Mouse (Mus musculus): ENCODE measurements around the gene 6430571L13Rik. TPM values are rescaled to one million over a fixed set of nuclear protein-coding genes. Genes with fewer than 3 reads are reported as not detected.
A peak's percentile ranks its signal among the peaks of the same experiment; 100 is the strongest.
"Not testable (repeated sequence)": the region's sequence is repeated elsewhere in the genome, so short reads cannot be mapped to it uniquely, and the experiment has no call there.

Gene 6430571L13Rik
- polyA plus RNA-seq, 1 experiment from 2014 or later = 0.18 TPM

DNA sequence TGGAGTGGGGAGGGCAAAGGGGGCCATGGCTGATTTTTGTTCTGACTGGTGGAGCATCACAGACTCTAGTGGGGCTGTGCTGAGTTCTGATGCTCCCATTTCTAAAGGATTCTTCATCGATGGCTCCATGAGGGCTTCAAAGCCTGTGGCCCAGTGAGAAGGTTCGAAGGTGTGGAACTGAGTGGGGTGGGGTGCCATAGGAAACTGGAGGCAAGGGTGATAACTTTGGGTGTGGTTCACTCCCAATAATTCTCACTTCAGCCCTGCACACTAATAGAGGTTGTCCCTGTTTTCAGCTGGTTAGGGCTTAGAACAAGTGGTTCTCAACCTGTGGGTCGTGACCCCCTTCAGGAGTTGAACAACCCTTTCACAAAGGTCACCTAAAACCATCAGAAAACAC lies 36.0 kb upstream of the 6430571L13Rik start:
- no peaks in the 10 kb centered on the region for H3K27me3 ChIP-seq (ENCODE audit: control insufficient read depth, insufficient read depth, low read depth, low read length)
- H3K27ac ChIP-seq (ENCODE audit: low read length) = no peak overlapping the region
- H3K9me3 ChIP-seq (replicated peaks; ENCODE audit: control insufficient read depth, low read length) = no peaks in the 10 kb centered on the region
- H3K4me3 ChIP-seq (ENCODE audit: low read depth, low read length) = no peak overlapping the region
- peak; percentile 42 for ATAC-seq (ENCODE audit: low read depth)
- no peak overlapping the region for H3K9ac ChIP-seq (ENCODE audit: low read depth, low read length)
- H3K36me3 ChIP-seq (ENCODE audit: control insufficient read depth, insufficient read depth) = peaks cover 11% of the 10 kb centered on the region
- 47% methylated on average over 3 of the region's 3 CpGs for WGBS (ENCODE audit: insufficient replicate concordance)
- H3K4me2 ChIP-seq (ENCODE audit: low read depth, low read length) = peak overlapping the region; percentile 14; the same call in 1 of the 2 replicates
- H3K4me1 ChIP-seq (ENCODE audit: control insufficient read depth, low read depth, low read length) = peaks cover 55% of the 10 kb centered on the region

DNA sequence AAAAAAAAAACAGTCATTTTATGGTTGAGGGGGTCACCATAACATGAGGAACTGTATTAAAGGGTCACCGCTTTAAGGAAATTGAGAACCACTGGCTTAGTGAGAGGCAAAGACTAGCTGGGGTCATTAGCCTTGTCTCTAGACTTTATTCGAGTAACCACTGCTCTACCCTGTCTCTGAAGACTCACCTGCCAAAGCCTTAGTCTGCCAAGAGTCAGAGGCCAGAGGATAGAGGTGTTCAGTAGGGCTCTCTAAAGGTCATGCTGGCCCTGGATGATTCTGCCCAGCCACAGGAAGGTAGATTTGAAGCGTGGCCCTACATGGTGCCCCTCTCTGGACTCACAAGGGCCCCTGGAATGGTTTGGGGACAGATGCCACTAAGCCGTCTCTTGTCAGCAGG lies 35.4 kb upstream of the 6430571L13Rik start:
- Histone ChIP-seq H3K27ac (ENCODE audit: low read length) (no peak overlapping the region), H3K36me3 (ENCODE audit: control insufficient read depth, insufficient read depth) (peaks cover 11% of the 10 kb centered on the region)

DNA sequence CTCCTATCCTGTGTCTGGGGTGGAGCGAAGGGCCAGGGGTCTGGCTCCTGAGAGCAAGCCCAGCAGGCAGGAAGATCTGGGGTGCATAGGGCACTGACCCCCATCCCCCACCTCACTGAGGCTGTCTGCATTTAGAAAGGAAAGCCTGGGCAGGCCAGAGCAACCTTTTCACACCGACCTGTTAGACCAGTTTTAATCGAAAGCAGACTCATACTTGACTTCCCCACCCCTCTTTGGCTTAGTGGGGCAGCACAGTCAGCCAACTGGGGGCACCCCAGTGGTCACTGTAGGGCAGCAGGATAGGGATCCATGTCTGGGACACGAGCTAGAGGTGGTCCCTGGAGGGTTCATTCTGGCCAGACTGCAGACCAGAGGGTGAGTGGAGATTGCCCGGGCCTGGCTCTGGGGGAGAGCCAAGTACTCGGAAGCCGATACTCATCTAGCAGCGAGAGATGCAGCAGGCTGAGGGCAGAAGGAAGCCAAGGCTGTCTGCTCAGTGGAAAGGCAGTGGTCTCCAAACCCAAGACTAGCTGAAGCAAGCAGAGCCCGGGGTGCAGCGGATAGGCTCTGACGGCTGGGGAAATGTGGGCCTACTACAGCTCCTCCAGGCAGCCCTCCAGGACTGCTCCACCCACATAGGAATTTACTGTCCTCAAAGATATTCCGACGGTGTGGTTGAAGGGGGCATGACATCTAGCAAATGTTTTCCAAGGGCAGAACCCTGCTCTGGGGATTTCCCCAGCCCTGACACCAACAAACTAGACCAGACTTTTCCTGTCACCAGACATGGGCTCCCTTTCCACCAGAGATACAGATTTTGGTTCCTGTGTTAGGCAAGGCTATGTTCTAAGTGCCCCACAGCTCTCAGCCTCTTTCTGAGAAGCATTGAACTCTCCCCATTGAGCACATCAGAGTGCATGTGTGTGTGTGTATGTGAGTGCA lies 34.5 kb upstream of the 6430571L13Rik start:
- WGBS (ENCODE audit: insufficient replicate concordance) = 61% methylated on average over 13 of the region's 13 CpGs
- no peak for ATAC-seq (ENCODE audit: low read depth)
- no peak overlapping the region for H3K4me3 ChIP-seq (ENCODE audit: low read depth, low read length)
- no peak overlapping the region for H3K27ac ChIP-seq (ENCODE audit: low read length)
- H3K27me3 ChIP-seq (ENCODE audit: control insufficient read depth, insufficient read depth, low read depth, low read length) = no peaks in the 10 kb centered on the region
- no peak overlapping the region for H3K9ac ChIP-seq (ENCODE audit: low read depth, low read length)
- no peaks in the 10 kb centered on the region for H3K9me3 ChIP-seq (replicated peaks; ENCODE audit: control insufficient read depth, low read length)
- peaks cover 5% of the 10 kb centered on the region for H3K36me3 ChIP-seq (ENCODE audit: control insufficient read depth, insufficient read depth)
- H3K4me2 ChIP-seq (ENCODE audit: low read depth, low read length) = no peak overlapping the region
- peaks cover 49% of the 10 kb centered on the region for H3K4me1 ChIP-seq (ENCODE audit: control insufficient read depth, low read depth, low read length)

More for the DNA sequence above, 35.4 kb upstream of the 6430571L13Rik start:
- Histone ChIP-seq H3K4me3 (ENCODE audit: low read depth, low read length) (no peak overlapping the region), H3K9me3 (replicated peaks; ENCODE audit: control insufficient read depth, low read length) (no peaks in the 10 kb centered on the region), H3K27me3 (ENCODE audit: control insufficient read depth, insufficient read depth, low read depth, low read length) (no peaks in the 10 kb centered on the region), H3K4me2 (ENCODE audit: low read depth, low read length) (no peak overlapping the region), H3K9ac (ENCODE audit: low read depth, low read length) (no peak overlapping the region), H3K4me1 (ENCODE audit: control insufficient read depth, low read depth, low read length) (peaks cover 49% of the 10 kb centered on the region)
- 83% methylated on average over 4 of the region's 4 CpGs for WGBS (ENCODE audit: insufficient replicate concordance)
- ATAC-seq (ENCODE audit: low read depth) = no peak

DNA sequence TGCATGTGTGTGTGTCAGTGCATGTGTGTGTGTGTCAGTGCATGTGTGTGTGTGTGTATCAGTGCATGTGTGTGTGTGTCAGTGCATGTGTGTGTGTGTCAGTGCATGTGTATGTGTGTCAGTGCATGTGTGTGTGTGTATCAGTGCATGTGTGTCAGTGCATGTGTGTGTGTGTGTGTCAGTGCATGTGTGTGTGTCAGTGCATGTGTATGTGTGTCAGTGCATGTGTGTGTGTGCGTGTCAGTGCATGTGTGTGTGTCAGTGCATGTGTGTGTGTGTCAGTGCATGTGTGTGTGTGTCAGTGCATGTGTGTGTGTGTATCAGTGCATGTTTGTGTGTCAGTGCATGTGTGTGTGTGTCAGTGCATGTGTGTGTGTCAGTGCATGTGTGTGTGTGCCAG lies 33.7 kb upstream of the 6430571L13Rik start:
- not testable (repeated sequence) for H3K4me2 ChIP-seq (ENCODE audit: low read depth, low read length); H3K9me3 ChIP-seq (replicated peaks; ENCODE audit: control insufficient read depth, low read length); ATAC-seq (ENCODE audit: low read depth); H3K4me3 ChIP-seq (ENCODE audit: low read depth, low read length); H3K9ac ChIP-seq (ENCODE audit: low read depth, low read length); H3K36me3 ChIP-seq (ENCODE audit: control insufficient read depth, insufficient read depth); H3K27me3 ChIP-seq (ENCODE audit: control insufficient read depth, insufficient read depth, low read depth, low read length); H3K27ac ChIP-seq (ENCODE audit: low read length)
- peaks cover 44% of the 10 kb centered on the region for H3K4me1 ChIP-seq (ENCODE audit: control insufficient read depth, low read depth, low read length)
- 75% methylated on average over 1 of the region's 1 CpGs for WGBS (ENCODE audit: insufficient replicate concordance)

DNA sequence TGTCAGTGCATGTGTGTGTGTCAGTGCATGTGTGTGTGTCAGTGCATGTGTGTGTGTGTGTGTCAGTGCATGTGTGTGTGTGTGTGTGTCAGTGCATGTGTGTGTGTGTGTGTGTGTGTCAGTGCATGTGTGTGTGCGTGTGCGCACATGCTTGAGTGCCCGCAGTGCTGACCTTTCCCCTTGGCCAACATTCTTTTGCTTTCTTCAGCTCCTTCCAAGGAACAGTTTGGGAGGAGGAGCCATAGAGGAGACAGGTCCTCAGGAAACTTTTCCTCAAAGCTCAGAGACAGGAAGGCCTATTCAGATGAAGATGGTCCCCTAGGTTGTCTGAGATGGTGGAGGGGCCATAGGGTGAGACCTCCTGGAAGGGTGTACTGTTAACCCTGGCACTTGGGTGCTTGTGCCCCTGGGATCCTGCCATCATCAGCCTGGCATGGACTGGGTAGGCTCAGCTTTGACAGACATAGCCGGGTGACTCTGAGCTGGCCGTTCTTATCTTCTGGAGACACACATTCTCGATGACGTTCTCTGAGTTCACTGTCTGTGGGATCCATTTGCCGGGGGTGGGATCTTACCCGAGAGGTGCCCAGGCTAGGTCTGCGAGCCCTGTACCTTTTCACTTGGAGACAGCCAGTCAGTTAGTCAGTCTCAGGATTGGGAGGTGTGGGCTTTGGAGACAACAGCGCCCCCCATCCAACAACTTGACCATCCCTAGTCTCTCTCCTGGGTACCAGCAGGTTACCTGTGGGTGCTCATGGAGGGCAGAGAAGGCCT lies 33.1 kb upstream of the 6430571L13Rik start:
- Histone ChIP-seq H3K9me3 (replicated peaks; ENCODE audit: control insufficient read depth, low read length) (no peaks in the 10 kb centered on the region), H3K27me3 (ENCODE audit: control insufficient read depth, insufficient read depth, low read depth, low read length) (no peaks in the 10 kb centered on the region), H3K4me2 (ENCODE audit: low read depth, low read length) (peak overlapping the region; percentile 46), H3K27ac (ENCODE audit: low read length) (peak overlapping the region; percentile 63), H3K9ac (ENCODE audit: low read depth, low read length) (peak overlapping the region; percentile 33), H3K36me3 (ENCODE audit: control insufficient read depth, insufficient read depth) (no peaks in the 10 kb centered on the region), H3K4me3 (ENCODE audit: low read depth, low read length) (no peak overlapping the region), H3K4me1 (ENCODE audit: control insufficient read depth, low read depth, low read length) (peaks cover 47% of the 10 kb centered on the region)
- ATAC-seq (ENCODE audit: low read depth) = peak; percentile 83
- WGBS (ENCODE audit: insufficient replicate concordance) = 37% methylated on average over 11 of the region's 11 CpGs

DNA sequence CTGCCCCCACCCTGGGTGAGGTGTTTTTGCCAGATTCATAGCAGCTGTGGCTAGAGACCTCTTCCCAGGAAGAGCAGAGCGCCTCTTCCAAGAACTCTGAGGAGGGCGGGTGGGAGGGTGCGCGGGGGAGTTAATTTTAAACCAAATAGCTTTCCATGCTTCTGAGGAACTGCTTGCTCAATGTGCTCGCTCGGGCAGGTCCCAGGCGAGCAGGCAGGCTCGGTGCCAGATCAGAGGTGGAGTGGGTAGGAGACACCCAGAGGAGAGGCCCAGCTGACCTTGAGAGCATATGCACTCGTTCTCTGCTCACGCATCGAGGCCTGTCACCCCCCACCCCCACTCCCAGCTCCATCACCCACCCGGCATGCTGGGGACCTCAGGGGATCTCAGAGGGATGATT lies 32.5 kb upstream of the 6430571L13Rik start:
- peaks cover 53% of the 10 kb centered on the region for H3K4me1 ChIP-seq (ENCODE audit: control insufficient read depth, low read depth, low read length)
- H3K4me3 ChIP-seq (ENCODE audit: low read depth, low read length) = no peak overlapping the region
- peak; percentile 40 for ATAC-seq (ENCODE audit: low read depth)
- peak overlapping the region; percentile 46 for H3K4me2 ChIP-seq (ENCODE audit: low read depth, low read length)
- no peaks in the 10 kb centered on the region for H3K27me3 ChIP-seq (ENCODE audit: control insufficient read depth, insufficient read depth, low read depth, low read length)
- peak overlapping the region; percentile 33 for H3K9ac ChIP-seq (ENCODE audit: low read depth, low read length)
- no peaks in the 10 kb centered on the region for H3K36me3 ChIP-seq (ENCODE audit: control insufficient read depth, insufficient read depth)
- 43% methylated on average over 12 of the region's 12 CpGs for WGBS (ENCODE audit: insufficient replicate concordance)
- no peaks in the 10 kb centered on the region for H3K9me3 ChIP-seq (replicated peaks; ENCODE audit: control insufficient read depth, low read length)
- H3K27ac ChIP-seq (ENCODE audit: low read length) = peak overlapping the region; percentile 63

DNA sequence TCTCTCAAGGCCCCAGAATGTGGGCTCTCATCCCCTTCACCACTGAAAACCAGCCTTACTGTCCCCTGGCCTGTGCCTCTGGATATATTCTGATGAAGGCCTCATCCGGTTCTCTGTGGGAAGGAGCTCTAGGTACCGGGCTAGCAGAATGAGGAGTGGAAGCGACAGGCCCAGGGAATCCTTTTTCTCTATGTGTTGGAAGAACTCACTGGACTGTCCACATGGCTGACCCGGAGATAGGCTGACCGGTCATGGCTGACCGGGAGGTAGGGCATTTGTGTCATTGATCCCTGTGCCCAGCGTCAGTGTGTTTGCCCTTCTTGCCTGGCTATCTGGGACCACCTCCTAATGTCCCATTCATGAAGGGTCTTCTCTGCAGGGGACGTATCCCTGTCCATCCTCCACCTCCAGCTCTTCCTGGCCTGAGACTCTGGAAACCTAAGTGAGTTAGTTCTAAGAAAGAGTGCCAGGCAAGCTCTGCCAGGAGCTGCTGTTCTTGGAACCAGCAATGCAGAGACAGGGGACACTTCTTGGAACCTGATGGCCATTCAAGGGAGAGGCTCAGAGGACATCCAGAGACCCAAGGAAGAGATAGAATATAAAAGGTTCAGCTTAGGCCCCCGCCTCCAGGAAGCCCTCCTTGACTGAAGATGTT lies 31.9 kb upstream of the 6430571L13Rik start:
- Histone ChIP-seq H3K9me3 (replicated peaks; ENCODE audit: control insufficient read depth, low read length) (no peaks in the 10 kb centered on the region), H3K9ac (ENCODE audit: low read depth, low read length) (no peak overlapping the region), H3K27ac (ENCODE audit: low read length) (0 out of 2 replicates have a peak overlapping the region, but pooled peaks have one; percentile 20), H3K27me3 (ENCODE audit: control insufficient read depth, insufficient read depth, low read depth, low read length) (no peaks in the 10 kb centered on the region), H3K4me2 (ENCODE audit: low read depth, low read length) (no peak overlapping the region), H3K4me1 (ENCODE audit: control insufficient read depth, low read depth, low read length) (peaks cover 56% of the 10 kb centered on the region), H3K36me3 (ENCODE audit: control insufficient read depth, insufficient read depth) (no peaks in the 10 kb centered on the region), H3K4me3 (ENCODE audit: low read depth, low read length) (no peak overlapping the region)
- no peak for ATAC-seq (ENCODE audit: low read depth)
- 72% methylated on average over 9 of the region's 9 CpGs for WGBS (ENCODE audit: insufficient replicate concordance)

DNA sequence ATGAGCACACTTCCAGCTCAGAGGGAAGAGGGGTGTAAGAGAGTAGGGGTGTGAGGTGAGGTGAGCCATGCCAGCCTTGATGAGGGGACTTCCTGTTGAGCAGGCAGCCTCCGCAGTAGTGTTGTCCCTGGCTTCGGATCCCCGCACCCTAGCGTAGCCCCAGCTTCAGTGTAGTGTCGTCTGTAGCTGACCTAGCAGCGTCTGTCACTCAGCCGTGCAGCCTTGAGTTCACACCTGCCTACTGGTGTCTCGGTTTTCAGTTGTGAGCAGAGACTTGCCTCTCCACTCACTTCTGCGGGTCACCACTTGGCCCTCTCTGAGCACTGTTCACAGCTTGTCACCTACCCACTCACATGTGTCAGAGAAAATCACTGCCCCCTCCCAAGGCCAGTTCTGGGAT lies 31.2 kb upstream of the 6430571L13Rik start:
- no peaks in the 10 kb centered on the region for H3K27me3 ChIP-seq (ENCODE audit: control insufficient read depth, insufficient read depth, low read depth, low read length)
- 76% methylated on average over 9 of the region's 9 CpGs for WGBS (ENCODE audit: insufficient replicate concordance)

More for the DNA sequence above, 31.2 kb upstream of the 6430571L13Rik start:
- no peaks in the 10 kb centered on the region for H3K9me3 ChIP-seq (replicated peaks; ENCODE audit: control insufficient read depth, low read length)
- no peak overlapping the region for H3K9ac ChIP-seq (ENCODE audit: low read depth, low read length)
- H3K36me3 ChIP-seq (ENCODE audit: control insufficient read depth, insufficient read depth) = no peaks in the 10 kb centered on the region
- H3K4me2 ChIP-seq (ENCODE audit: low read depth, low read length) = no peak overlapping the region
- H3K4me1 ChIP-seq (ENCODE audit: control insufficient read depth, low read depth, low read length) = peaks cover 49% of the 10 kb centered on the region
- no peak for ATAC-seq (ENCODE audit: low read depth)
- no peak overlapping the region for H3K27ac ChIP-seq (ENCODE audit: low read length)
- H3K4me3 ChIP-seq (ENCODE audit: low read depth, low read length) = no peak overlapping the region
